ENCODE assay signal across 12 mouse cellular contexts in genomic region chr3:116964426-116964825, GRCm38 (mm10). TPM values are rescaled to one million over a fixed set of nuclear protein-coding genes. Genes with fewer than 3 reads are reported as not detected.
DNase-seq lines count a peak whose midpoint lies in the region; ATAC-seq and TF ChIP-seq lines count a peak whose summit lies in the region.
"Had no signal": no experiment of that assay in that cellular context is flagged by ENCODE, and none has a peak within 500 bp of the region (broad histone marks: within the 10 kb centered on the region; RNA-seq: fewer than 3 reads in every experiment).

No protein-coding gene starts in this region.

- H3K27ac ChIP-seq in brown adipose tissue, adult 24 weeks (replicated peaks; ENCODE audit: low read depth, low read length) = peak overlapping the region; percentile 98
- peak overlapping the region; percentile 59 for H3K27ac ChIP-seq in heart, embryonic 15.5 days
- no peak overlapping the region for H3K27ac ChIP-seq in intestine, postnatal 0 days (ENCODE audit: low read depth, low read length)
- H3K27ac ChIP-seq: neural tube, embryonic 12.5 days had no signal

- H3K4me1 ChIP-seq in brown adipose tissue, adult 24 weeks (ENCODE audit: control insufficient read depth, insufficient read depth, insufficient read length, low read length) = peaks cover 17% of the 10 kb centered on the region
- peaks cover 8% of the 10 kb centered on the region; the same call in 1 of the 2 replicates for H3K4me1 ChIP-seq in heart, embryonic 15.5 days (replicated peaks)
- H3K4me1 ChIP-seq in intestine, postnatal 0 days (replicated peaks; ENCODE audit: control insufficient read depth, insufficient read depth, low read length) = no peaks in the 10 kb centered on the region

- H3K4me2 ChIP-seq in heart, embryonic 15.5 days = 0 out of 2 replicates have a peak overlapping the region, but pooled peaks have one; percentile 8
- H3K4me2 ChIP-seq in intestine, postnatal 0 days (replicated peaks; ENCODE audit: low read depth) = no peak overlapping the region
- H3K4me2 ChIP-seq: neural tube, embryonic 12.5 days had no signal

- H3K4me3 ChIP-seq in brown adipose tissue, adult 24 weeks (ENCODE audit: insufficient read depth, low read depth, low read length) = peak overlapping the region; percentile 61
- H3K4me3 ChIP-seq in heart, embryonic 15.5 days = no peak overlapping the region
- no peak overlapping the region for H3K4me3 ChIP-seq in intestine, postnatal 0 days (ENCODE audit: low read depth, low read length)
- H3K4me3 ChIP-seq: neural tube, embryonic 12.5 days had no signal

- no peak for TF ChIP-seq CTCF in intestine, postnatal 0 days (IDR thresholded peaks at IDR 0.05; ENCODE audit: low read depth)

- DNase-seq in kidney, postnatal 36 days = peak; percentile 31 to 46
- DNase-seq in kidney, adult 8-10 months = no peak
- peak; percentile 46 for DNase-seq in adrenal gland, postnatal 25 days
- DNase-seq in cerebellum, adult 11 months = no peak

- WGBS in heart, embryonic 15.5 days = 70% methylated on average over 9 of the region's 9 CpGs
- WGBS in intestine, postnatal 0 days = 83% methylated on average over 9 of the region's 9 CpGs

- no peak overlapping the region for H3K9ac ChIP-seq in heart, embryonic 15.5 days
- H3K9ac ChIP-seq in intestine, postnatal 0 days (ENCODE audit: low read depth, low read length) = no peak overlapping the region
- H3K9ac ChIP-seq: neural tube, embryonic 12.5 days had no signal

- H3K9me3 ChIP-seq in heart, embryonic 15.5 days (replicated peaks) = no peaks in the 10 kb centered on the region
- H3K9me3 ChIP-seq in intestine, postnatal 0 days (ENCODE audit: control insufficient read depth) = no peaks in the 10 kb centered on the region
- H3K9me3 ChIP-seq: neural tube, embryonic 12.5 days had no signal

- no peak for ATAC-seq in heart, embryonic 15.5 days (replicated peaks; ENCODE audit: insufficient number of reproducible peaks, insufficient read depth, low FRiP score, low read depth)
- no peak for ATAC-seq in intestine, postnatal 0 days

- H3K36me3 ChIP-seq in heart, embryonic 15.5 days = no peaks in the 10 kb centered on the region
- H3K36me3 ChIP-seq in intestine, postnatal 0 days (ENCODE audit: control insufficient read depth, insufficient read depth) = no peaks in the 10 kb centered on the region
- H3K36me3 ChIP-seq: neural tube, embryonic 12.5 days had no signal

- no peaks in the 10 kb centered on the region for H3K27me3 ChIP-seq in heart, embryonic 15.5 days
- no peaks in the 10 kb centered on the region for H3K27me3 ChIP-seq in intestine, postnatal 0 days (replicated peaks; ENCODE audit: control insufficient read depth, insufficient read depth, low read length)
- H3K27me3 ChIP-seq: neural tube, embryonic 12.5 days had no signal

RNA-seq across cellular contexts. Expression of gene 4930455H04Rik, which starts 3.6 kb away (rescaled TPM):
- total RNA-seq in adrenal gland, postnatal 25 days (2021) = not detected in 2 replicates
- polyA plus RNA-seq in brown adipose tissue, adult 24 weeks (2012; ENCODE audit: insufficient read depth, insufficient read length, missing spikeins) = not detected in 2 replicates
- not detected in 2 replicates for polyA plus RNA-seq in heart, embryonic 15.5 days (2015; fragmentation: Nextera tagmentation; extraction: Ambion mirVana)
- not detected in 2 replicates for polyA plus RNA-seq in intestine, postnatal 0 days (2015; fragmentation: Nextera tagmentation; extraction: Ambion mirVana)
- total RNA-seq: ES-E14 had no signal
- polyA plus RNA-seq: frontal cortex, adult 2 months; intestine, embryonic 14.5 days; neural tube, embryonic 12.5 days; spleen, adult 2 months had no signal

RNA-seq across cellular contexts. Expression of gene Palmd, which starts 4.4 kb away (rescaled TPM):
- total RNA-seq in adrenal gland, postnatal 25 days (2021) = 56.5 and 66.8 TPM in 2 replicates
- polyA plus RNA-seq in brown adipose tissue, adult 24 weeks (2012; ENCODE audit: insufficient read depth, insufficient read length, missing spikeins) = 132 and 150 TPM in 2 replicates
- polyA plus RNA-seq in heart, embryonic 15.5 days (2015; fragmentation: Nextera tagmentation; extraction: Ambion mirVana) = 14.5 and 17.4 TPM in 2 replicates
- 2.1 and 2.5 TPM in 2 replicates for polyA plus RNA-seq in intestine, postnatal 0 days (2015; fragmentation: Nextera tagmentation; extraction: Ambion mirVana)

Comparison
In these comparisons a context has a peak if more than half of its experiments do, and no peak if none do; other contexts are left out.
1. DNase-seq: peak in kidney, postnatal 36 days (2 of 2) and adrenal gland, postnatal 25 days (single experiment); none in kidney, adult 8-10 months (0 of 2) and cerebellum, adult 11 months (single experiment).